Mouse (Mus musculus): Measurements from ENCODE around the gene Rbms3. TPM values are rescaled to one million over a fixed set of nuclear protein-coding genes. Genes with fewer than 3 reads are reported as not detected.
A peak's percentile ranks its signal among the peaks of the same experiment; 100 is the strongest.

Gene Rbms3
- polyA plus RNA-seq, 1 experiment = 16.5 TPM

- no peaks in the 10 kb centered on the region; the same call in 1 of the 2 replicates for H3K4me1 ChIP-seq (ENCODE audit: control insufficient read depth, insufficient read depth, low read length)
- H3K36me3 ChIP-seq (ENCODE audit: control insufficient read depth, insufficient read depth, low read length) = no peaks in the 10 kb centered on the region
- no peak overlapping the region for H3K27ac ChIP-seq (ENCODE audit: insufficient read depth, low read depth, low read length)
- no peak; the same call in 1 of the 2 replicates for TF ChIP-seq CTCF (conservative IDR thresholded peaks at IDR 0.05; ENCODE audit: insufficient read depth, insufficient read length, low read depth, low read length)
- TF ChIP-seq POLR2A (IDR thresholded peaks at IDR 0.05; ENCODE audit: low read depth, low read length) = no peak
- DNase-seq = no peak
- no peaks in the 10 kb centered on the region for H3K27me3 ChIP-seq (replicated peaks; ENCODE audit: control insufficient read depth, insufficient read depth, low read length)
- no peak overlapping the region for H3K4me3 ChIP-seq (ENCODE audit: insufficient read depth, low read depth, low read length)
- 75% methylated on average over 3 of the region's 3 CpGs for WGBS
Observed at GRCm38 (mm10) chr9:117066502-117066901, 563.2 kb downstream of the Rbms3 start.

- H3K4me1 ChIP-seq (ENCODE audit: control insufficient read depth, insufficient read depth, low read length) = no peaks in the 10 kb centered on the region; the same call in 1 of the 2 replicates
- TF ChIP-seq CTCF (conservative IDR thresholded peaks at IDR 0.05; ENCODE audit: insufficient read depth, insufficient read length, low read depth, low read length) (no peak), POLR2A (IDR thresholded peaks at IDR 0.05; ENCODE audit: low read depth, low read length) (no peak)
- H3K27me3 ChIP-seq (replicated peaks; ENCODE audit: control insufficient read depth, insufficient read depth, low read length) = no peaks in the 10 kb centered on the region
- no peak overlapping the region for H3K27ac ChIP-seq (ENCODE audit: insufficient read depth, low read depth, low read length)
- no peak overlapping the region for H3K4me3 ChIP-seq (ENCODE audit: insufficient read depth, low read depth, low read length)
- 96% methylated on average over 6 of the region's 6 CpGs for WGBS
- no peak for DNase-seq
- no peaks in the 10 kb centered on the region for H3K36me3 ChIP-seq (ENCODE audit: control insufficient read depth, insufficient read depth, low read length)
Observed at GRCm38 (mm10) chr9:117065601-117066000, 564.1 kb downstream of the Rbms3 start.

- H3K4me1 ChIP-seq (ENCODE audit: control insufficient read depth, insufficient read depth, low read length) = no peaks in the 10 kb centered on the region
- TF ChIP-seq POLR2A (IDR thresholded peaks at IDR 0.05; ENCODE audit: low read depth, low read length) (no peak), CTCF (conservative IDR thresholded peaks at IDR 0.05; ENCODE audit: insufficient read depth, insufficient read length, low read depth, low read length) (no peak)
- H3K27me3 ChIP-seq (replicated peaks; ENCODE audit: control insufficient read depth, insufficient read depth, low read length) = no peaks in the 10 kb centered on the region
- DNase-seq = no peak
- no peaks in the 10 kb centered on the region for H3K36me3 ChIP-seq (ENCODE audit: control insufficient read depth, insufficient read depth, low read length)
- no peak overlapping the region for H3K27ac ChIP-seq (ENCODE audit: insufficient read depth, low read depth, low read length)
- WGBS = 84% methylated on average over 1 of the region's 1 CpGs
- H3K4me3 ChIP-seq (ENCODE audit: insufficient read depth, low read depth, low read length) = no peak overlapping the region
Observed at GRCm38 (mm10) chr9:117059586-117059985, 570.1 kb downstream of the Rbms3 start.

GRCm38 (mm10) chr9:117059135-117059534, 570.6 kb downstream of the Rbms3 start:
- Histone ChIP-seq H3K4me3 (ENCODE audit: insufficient read depth, low read depth, low read length) (no peak overlapping the region), H3K27ac (ENCODE audit: insufficient read depth, low read depth, low read length) (no peak overlapping the region), H3K36me3 (ENCODE audit: control insufficient read depth, insufficient read depth, low read length) (no peaks in the 10 kb centered on the region), H3K27me3 (replicated peaks; ENCODE audit: control insufficient read depth, insufficient read depth, low read length) (no peaks in the 10 kb centered on the region), H3K4me1 (ENCODE audit: control insufficient read depth, insufficient read depth, low read length) (no peaks in the 10 kb centered on the region)
- no peak for TF ChIP-seq CTCF (conservative IDR thresholded peaks at IDR 0.05; ENCODE audit: insufficient read depth, insufficient read length, low read depth, low read length)
- TF ChIP-seq POLR2A (IDR thresholded peaks at IDR 0.05; ENCODE audit: low read depth, low read length) = no peak
- 91% methylated on average over 6 of the region's 6 CpGs for WGBS
- DNase-seq = no peak

GRCm38 (mm10) chr9:117051935-117052334, 577.8 kb downstream of the Rbms3 start:
- Histone ChIP-seq H3K4me1 (ENCODE audit: control insufficient read depth, insufficient read depth, low read length) (no peaks in the 10 kb centered on the region), H3K36me3 (ENCODE audit: control insufficient read depth, insufficient read depth, low read length) (no peaks in the 10 kb centered on the region), H3K27me3 (replicated peaks; ENCODE audit: control insufficient read depth, insufficient read depth, low read length) (no peaks in the 10 kb centered on the region), H3K27ac (ENCODE audit: insufficient read depth, low read depth, low read length) (no peak overlapping the region), H3K4me3 (ENCODE audit: insufficient read depth, low read depth, low read length) (no peak overlapping the region)
- over 99% methylated on average over 2 of the region's 2 CpGs for WGBS
- DNase-seq = no peak
- TF ChIP-seq CTCF (conservative IDR thresholded peaks at IDR 0.05; ENCODE audit: insufficient read depth, insufficient read length, low read depth, low read length) (0 out of 2 replicates have a peak, but pooled peaks have one; percentile 10), POLR2A (IDR thresholded peaks at IDR 0.05; ENCODE audit: low read depth, low read length) (no peak)

GRCm38 (mm10) chr9:117048641-117049040, 581.1 kb downstream of the Rbms3 start:
- H3K27ac ChIP-seq (ENCODE audit: insufficient read depth, low read depth, low read length) = no peak overlapping the region
- WGBS = 100% methylated on average over 1 of the region's 1 CpGs
- H3K27me3 ChIP-seq (replicated peaks; ENCODE audit: control insufficient read depth, insufficient read depth, low read length) = no peaks in the 10 kb centered on the region
- no peak for DNase-seq
- no peak overlapping the region for H3K4me3 ChIP-seq (ENCODE audit: insufficient read depth, low read depth, low read length)
- no peaks in the 10 kb centered on the region for H3K4me1 ChIP-seq (ENCODE audit: control insufficient read depth, insufficient read depth, low read length)
- no peaks in the 10 kb centered on the region for H3K36me3 ChIP-seq (ENCODE audit: control insufficient read depth, insufficient read depth, low read length)
- TF ChIP-seq POLR2A (IDR thresholded peaks at IDR 0.05; ENCODE audit: low read depth, low read length) (no peak), CTCF (conservative IDR thresholded peaks at IDR 0.05; ENCODE audit: insufficient read depth, insufficient read length, low read depth, low read length) (no peak)

GRCm38 (mm10) chr9:117041993-117042366, 587.7 kb downstream of the Rbms3 start:
- peaks cover 3% of the 10 kb centered on the region for H3K4me1 ChIP-seq (ENCODE audit: control insufficient read depth, insufficient read depth, low read length)
- H3K36me3 ChIP-seq (ENCODE audit: control insufficient read depth, insufficient read depth, low read length) = no peaks in the 10 kb centered on the region
- no peak for TF ChIP-seq CTCF (conservative IDR thresholded peaks at IDR 0.05; ENCODE audit: insufficient read depth, insufficient read length, low read depth, low read length)
- TF ChIP-seq POLR2A (IDR thresholded peaks at IDR 0.05; ENCODE audit: low read depth, low read length) = no peak
- H3K27me3 ChIP-seq (replicated peaks; ENCODE audit: control insufficient read depth, insufficient read depth, low read length) = no peaks in the 10 kb centered on the region
- DNase-seq = no peak
- H3K27ac ChIP-seq (ENCODE audit: insufficient read depth, low read depth, low read length) = no peak overlapping the region
- H3K4me3 ChIP-seq (ENCODE audit: insufficient read depth, low read depth, low read length) = no peak overlapping the region
- WGBS = 56% methylated on average over 2 of the region's 2 CpGs
